Mouse (Mus musculus) thymus, postnatal 14 days (tissue): ENCODE results near the gene Tbxas1.
A peak's percentile ranks its signal among the peaks of the same experiment; 100 is the strongest.

Experiments
- DNase-seq: peaks from one replicate; pipeline ENCODE4 v3.0.0; 2021

Gene Tbxas1

GRCm38 (mm10) chr6:39054878-39055508, 179.8 kb downstream of the Tbxas1 start:
- DNase-seq, result no peak

GRCm38 (mm10) chr6:39055831-39056261, 180.6 kb downstream of the Tbxas1 start:
- no peak for DNase-seq

- no peak for DNase-seq
Observed at GRCm38 (mm10) chr6:39057161-39057560, 182.0 kb downstream of the Tbxas1 start.

GRCm38 (mm10) chr6:39058389-39058788, 183.2 kb downstream of the Tbxas1 start:
- no peak for DNase-seq

GRCm38 (mm10) chr6:39058936-39059335, 183.7 kb downstream of the Tbxas1 start:
- no peak for DNase-seq

- DNase-seq, result no peak
Observed at GRCm38 (mm10) chr6:39059547-39060497, 184.6 kb downstream of the Tbxas1 start.

GRCm38 (mm10) chr6:39061180-39061579, 186.0 kb downstream of the Tbxas1 start:
- DNase-seq, result no peak

GRCm38 (mm10) chr6:39063541-39063940, 188.3 kb downstream of the Tbxas1 start:
- no peak for DNase-seq

GRCm38 (mm10) chr6:39066935-39067578, 191.9 kb downstream of the Tbxas1 start:
- peak; percentile 53 for DNase-seq

- DNase-seq, result no peak
Observed at GRCm38 (mm10) chr6:39072664-39073063, 197.5 kb downstream of the Tbxas1 start.

- no peak for DNase-seq
Observed at GRCm38 (mm10) chr6:39074186-39074585, 199.0 kb downstream of the Tbxas1 start.

- DNase-seq, result no peak
Observed at GRCm38 (mm10) chr6:39076498-39076897, 201.3 kb downstream of the Tbxas1 start.

- no peak for DNase-seq
Observed at GRCm38 (mm10) chr6:39104631-39105030, 229.4 kb downstream of the Tbxas1 start.

GRCm38 (mm10) chr6:39106812-39107211, 231.6 kb downstream of the Tbxas1 start:
- DNase-seq, result no peak

GRCm38 (mm10) chr6:39112701-39113100, 237.5 kb downstream of the Tbxas1 start:
- no peak for DNase-seq

- no peak for DNase-seq
Observed at GRCm38 (mm10) chr6:39113141-39113540, 237.9 kb downstream of the Tbxas1 start.

GRCm38 (mm10) chr6:39115438-39115837, 240.2 kb downstream of the Tbxas1 start:
- no peak for DNase-seq

- DNase-seq, result peak; percentile 65
Observed at GRCm38 (mm10) chr6:39117584-39118455, 242.6 kb downstream of the Tbxas1 start, which contains the start of gene Parp12. Parp12 (minus strand) TSS chr6:39118349.

GRCm38 (mm10) chr6:39118456-39118881, 243.3 kb downstream of the Tbxas1 start:
- DNase-seq, result no peak

- DNase-seq, result no peak
Observed at GRCm38 (mm10) chr6:39120685-39121084, 245.5 kb downstream of the Tbxas1 start.

- no peak for DNase-seq
Observed at GRCm38 (mm10) chr6:39124719-39125118, 249.5 kb downstream of the Tbxas1 start.

GRCm38 (mm10) chr6:39131480-39131879, 256.3 kb downstream of the Tbxas1 start:
- DNase-seq, result no peak
